Mouse (Mus musculus) heart, adult 9 months (tissue): ENCODE data around the gene Tll1.
A peak's percentile ranks its signal among the peaks of the same experiment; 100 is the strongest.

Experiments used
- DNase-seq, 2 experiments: peaks; one replicate each; pipeline ENCODE4 v3.0.0; 2022; ENCODE audit warnings: low spot score in 2 of 2

Tll1 gene

DNA sequence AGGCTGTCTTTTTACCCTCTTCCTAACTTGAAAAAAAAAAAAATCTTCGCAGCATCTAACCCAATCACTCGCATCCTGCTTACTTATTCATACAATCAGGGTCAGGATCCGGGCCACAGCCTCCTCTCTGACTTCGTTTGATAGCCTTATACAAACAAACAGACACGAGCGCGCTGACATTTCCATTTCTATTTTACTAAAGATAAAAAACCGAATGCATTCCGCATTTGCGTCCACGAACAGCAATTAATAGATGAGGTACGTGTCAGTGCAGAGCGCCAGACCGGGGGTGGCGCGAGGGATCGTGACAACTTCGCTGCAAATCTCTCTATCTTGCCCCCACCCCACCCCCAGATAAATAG lies at the start of gene Tll1:
Gene Tll1, minus strand, starts transcription at position 248 of the 362 bp plus-strand sequence.
- DNase-seq, result no peak

DNA sequence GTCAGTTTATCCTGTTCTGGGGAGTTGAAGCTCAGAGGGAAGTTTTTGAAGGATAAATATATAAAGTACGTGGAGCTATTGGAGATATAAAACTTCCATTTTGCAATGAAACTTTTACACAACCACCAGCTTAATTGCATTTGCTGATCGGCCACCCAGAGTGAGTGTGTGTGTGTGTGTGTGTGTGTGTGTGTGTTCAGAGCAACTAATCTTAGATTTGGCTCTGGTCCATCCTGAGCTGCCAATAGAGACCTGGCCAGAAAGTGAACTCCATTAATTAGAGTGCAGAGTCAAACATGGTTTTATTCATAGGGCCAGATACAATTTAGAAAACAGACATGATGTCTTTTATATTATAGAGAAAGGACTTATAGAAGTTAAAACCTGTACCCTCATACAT lies 32.6 kb upstream of the Tll1 start:
- no peak for DNase-seq

DNA sequence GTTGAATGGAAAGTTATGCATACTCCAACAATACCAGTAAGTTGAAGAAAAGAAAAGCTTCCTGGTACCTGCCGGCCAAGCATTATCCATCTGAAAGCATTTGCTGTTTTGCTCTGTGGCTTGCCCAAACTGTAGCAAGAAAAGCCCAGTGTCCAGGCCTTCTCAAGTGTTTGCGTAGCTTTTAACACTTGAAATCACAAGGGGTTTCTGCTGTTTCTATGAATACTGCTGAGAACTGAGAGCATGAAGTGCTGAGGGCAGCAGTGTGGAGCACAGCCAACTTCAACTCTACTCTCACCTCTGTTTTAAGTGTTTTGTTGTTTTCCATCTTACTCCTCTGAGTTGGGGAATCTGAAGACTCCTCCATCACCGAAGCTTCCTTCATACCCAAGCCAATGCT lies 15.5 kb upstream of the Tll1 start:
- DNase-seq, result no peak

DNA sequence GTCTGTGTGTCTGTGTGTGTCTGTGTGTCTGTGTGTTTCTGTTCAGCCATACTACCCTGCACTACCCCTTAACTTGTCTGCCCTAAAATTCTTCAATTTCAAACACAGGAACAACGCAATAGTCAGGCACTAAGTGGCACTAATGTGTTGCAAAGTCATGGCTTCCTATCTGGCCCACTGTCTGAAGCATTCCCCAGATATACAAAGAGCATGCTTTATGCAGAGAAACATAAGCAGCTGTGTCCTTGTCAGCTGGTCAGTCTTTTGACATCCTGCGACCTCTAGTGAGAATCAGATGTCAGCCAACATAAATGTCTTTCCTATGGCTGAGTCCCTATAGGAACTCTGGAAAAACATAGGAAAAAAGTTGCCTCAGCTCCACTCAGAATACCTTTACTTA lies 11.6 kb upstream of the Tll1 start:
- DNase-seq, result no peak

DNA sequence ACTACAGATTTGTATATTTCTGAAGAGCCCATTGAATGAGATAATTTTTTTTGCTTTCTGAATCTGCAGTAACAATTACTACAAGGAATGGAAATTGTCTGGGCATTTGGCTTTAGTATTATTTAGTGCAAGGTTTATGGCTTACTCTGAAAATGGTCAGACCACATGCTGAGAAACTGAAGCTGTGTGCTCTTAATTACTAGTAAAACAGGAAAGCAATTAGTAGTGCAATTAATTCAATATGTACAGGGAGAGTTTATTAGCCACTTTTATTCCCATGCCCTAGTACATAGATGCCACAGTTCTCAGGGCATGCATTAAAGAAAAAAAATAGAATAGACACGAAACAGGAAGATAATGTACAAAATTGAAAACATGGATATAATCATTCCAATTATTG lies 10.2 kb upstream of the Tll1 start:
- DNase-seq, result no peak

DNA sequence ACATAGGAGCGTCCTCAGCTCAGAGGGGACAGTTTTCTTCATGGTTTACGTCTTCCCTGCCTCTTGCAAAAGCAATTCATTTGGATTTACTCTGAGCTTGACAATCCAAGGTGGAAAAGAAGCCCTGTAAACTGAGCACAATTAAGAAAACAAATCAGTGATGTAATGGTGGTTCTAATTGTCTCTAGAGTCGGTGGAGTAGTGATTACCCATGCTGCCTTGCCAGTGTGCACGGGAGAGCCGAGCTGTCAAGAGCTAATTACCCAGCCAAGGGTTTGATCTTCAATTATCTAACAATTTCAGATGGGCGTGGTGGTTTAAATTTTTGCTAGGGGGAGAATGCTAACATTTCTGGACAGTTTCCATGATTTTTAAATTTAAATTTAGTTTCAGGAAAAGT lies 9.3 kb upstream of the Tll1 start:
- DNase-seq, result no peak

DNA sequence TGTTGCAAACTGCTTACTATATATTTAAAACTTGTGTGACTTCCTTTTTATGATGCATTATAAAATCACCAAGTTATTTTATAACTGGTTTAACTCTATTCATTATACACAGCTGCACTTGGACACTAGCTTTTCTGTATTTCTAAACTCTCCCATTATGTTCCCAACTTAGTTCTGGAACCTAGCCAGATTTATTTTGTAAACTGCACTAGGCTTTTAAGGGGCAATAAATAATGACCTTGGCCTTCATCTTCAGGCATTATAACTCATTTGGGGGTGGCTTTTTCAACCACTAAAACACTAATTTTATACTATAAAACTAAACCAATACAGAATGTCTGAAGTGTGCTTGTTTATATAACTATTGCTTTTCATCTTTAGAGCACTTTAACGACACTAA lies 8.8 kb upstream of the Tll1 start:
- no peak for DNase-seq

DNA sequence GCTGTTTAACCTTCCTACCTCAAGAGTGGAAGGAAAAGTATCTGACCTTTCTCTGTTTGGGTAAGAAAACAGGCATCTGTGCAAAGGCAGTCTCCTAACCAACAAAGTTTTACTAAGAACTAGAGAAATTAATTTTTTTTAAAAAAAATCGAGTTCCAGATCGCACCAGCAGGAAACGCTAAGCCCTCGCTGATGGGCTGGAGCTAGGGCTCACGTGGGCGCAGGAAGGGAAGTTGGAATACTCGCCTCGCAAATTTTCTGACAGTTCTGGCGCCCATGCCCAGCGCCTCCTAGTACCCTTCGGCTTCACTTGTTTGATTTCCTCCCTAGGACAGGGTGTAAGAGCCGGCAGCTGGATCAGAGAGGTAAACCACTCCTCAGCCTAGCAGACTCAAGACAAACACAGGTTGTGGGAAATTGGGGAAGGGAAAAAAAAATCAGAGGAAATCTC lies 365 bp upstream of the Tll1 start:
- DNase-seq, result peak in 1 of 2 experiments; percentile 8

DNA sequence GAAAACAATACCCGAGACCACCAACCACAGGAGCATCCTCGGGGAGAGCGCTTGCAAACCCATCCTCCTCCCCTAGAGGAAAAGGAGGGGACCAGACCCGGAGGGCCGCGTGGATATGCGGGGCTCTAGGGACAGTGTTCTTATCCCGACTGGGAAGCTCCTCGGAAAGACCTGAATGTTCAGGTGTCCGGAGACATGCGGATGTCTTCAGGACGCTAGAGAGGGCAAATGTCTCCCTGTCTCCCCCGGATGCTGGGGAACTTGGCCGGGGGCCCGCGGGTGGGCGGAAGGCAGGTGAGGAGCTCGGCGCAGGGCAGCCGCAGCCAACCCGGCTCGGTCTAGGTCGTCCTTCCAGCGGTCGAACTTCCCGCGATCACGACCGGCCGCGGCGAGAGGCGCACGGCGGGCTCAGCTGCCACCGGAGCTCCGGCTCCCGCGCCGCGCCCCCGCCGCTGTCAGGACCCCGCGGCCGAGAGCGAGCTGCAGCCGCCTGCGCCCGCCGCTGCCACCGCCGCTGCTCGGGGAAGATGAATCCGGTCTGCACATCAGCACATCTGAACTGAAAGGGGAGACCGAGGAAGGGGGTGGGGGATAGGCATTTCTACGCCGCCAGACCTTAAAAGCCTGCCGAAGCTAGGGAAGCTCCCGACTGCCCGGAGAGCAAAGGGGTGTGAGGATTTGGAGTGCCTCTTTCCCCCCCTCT lies 599 bp downstream of the Tll1 start:
- peak in 1 of 2 experiments; percentile 5 for DNase-seq

DNA sequence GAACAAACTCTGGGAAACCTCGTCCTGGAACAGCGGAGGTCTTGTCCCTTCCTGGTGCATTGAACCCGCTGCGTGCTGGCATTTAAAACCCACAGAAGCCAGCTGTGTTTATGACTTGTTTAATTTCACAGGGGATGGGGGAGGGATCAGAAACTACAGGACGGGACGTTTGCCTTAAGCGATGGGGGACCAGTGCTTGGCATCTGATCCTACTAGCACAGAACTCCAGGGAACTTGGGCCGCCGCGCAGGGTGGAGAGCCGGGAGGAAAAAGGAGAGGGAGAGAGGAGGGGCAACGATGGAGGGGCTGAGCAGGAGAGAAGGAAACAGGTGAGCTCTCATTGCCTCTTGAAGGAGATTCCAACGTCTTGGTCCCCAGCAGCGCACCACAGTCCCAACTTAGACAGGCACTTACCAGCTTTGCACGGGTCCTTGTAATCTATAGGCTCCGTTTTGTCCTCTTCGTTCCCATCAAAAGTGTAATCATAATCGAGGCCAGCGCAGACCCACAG lies 1.2 kb downstream of the Tll1 start:
- DNase-seq, result no peak

DNA sequence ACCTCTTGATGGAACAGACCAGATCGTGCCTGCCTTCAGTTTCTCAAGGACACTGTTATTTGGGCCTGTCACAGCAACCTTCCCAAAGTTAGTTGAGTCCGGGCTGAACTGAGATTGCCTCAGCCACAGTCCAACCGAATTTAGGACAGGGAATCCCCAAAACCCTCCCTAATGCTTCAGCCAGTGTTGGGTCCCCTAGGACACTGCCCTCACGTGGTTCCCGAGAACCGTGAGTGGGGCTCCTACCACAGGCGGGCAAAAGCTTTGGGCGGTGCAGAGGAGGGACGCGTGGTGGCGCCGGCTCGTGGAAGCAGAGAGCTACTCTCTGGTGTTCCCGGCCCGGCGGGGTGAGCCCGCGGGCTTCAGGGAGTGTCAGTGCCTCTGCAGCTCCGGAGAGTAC lies 1.9 kb downstream of the Tll1 start:
- peak; percentile 37 to 43 for DNase-seq

DNA sequence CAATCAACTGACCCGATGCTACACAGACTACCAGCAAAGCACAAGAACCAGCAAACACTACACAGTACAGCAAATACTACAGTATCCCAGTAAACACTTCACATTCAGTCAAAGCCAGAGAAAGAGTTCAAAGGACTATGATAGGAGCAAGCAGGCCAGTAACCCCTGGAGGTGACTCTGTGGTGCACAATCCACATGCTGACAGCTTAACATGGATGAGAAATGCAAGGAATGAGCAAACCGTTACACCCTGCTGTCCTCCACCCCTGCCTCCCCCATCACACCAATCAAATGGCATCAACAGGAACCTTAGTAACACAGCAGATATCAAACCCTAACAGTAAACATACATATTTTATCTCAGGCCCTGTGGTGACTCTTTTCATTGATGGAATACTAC lies 7.7 kb downstream of the Tll1 start:
- DNase-seq, result no peak

DNA sequence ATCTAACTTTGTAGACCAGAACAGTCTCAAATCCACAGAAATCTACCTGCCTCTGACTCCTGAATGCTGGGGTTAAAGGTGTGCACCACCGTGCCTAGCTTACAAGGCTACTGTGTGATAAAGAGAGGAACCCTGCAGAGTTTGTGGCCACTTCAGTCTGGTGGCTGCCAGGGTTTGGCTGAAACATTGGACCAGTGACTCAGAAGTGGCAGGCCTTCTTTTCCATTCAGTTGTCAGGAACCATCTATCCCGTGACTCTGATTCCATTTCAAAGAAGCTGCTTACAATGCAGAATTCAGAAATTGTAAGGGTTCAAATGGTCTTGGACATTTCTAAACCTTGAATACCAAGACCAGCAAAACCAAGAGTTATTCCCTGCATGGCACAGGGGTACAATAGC lies 12.7 kb downstream of the Tll1 start:
- DNase-seq, result no peak

DNA sequence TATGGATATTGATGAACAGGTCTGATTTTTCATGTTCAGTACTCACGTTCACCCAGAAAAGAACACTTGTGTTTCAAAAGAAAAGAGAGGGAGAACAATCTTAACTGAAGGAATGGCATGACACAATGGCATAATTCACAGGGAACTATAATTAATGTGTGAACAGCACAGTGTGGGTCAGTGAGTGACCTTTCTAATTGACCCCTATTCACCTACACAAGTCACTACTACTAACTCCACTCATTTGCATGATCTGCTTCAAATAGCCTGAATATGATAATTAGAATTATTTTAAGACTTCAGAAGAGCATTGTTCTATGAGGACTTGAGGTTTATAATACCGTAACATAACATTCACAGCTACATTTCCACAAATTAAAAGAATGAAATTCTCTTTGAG lies 18.2 kb downstream of the Tll1 start:
- DNase-seq, result no peak

DNA sequence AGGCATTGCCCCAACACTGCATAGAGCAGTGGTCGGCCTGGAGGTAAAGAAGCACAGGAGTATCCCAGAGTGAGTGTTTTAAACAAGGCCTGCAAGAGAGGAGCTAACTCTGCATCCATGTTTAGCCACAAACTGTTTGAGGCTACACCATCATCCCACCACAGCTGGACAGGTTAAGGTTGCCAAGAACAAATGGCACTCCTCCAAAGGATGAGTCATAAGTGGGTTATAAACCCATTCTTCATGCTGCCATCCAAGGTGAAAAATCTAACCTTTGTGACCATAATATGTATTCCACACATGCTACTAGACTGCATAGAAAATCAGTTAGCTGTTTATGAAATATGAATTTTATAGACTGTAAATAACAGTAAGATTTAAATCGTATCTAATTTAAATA lies 29.1 kb downstream of the Tll1 start:
- DNase-seq, result no peak

DNA sequence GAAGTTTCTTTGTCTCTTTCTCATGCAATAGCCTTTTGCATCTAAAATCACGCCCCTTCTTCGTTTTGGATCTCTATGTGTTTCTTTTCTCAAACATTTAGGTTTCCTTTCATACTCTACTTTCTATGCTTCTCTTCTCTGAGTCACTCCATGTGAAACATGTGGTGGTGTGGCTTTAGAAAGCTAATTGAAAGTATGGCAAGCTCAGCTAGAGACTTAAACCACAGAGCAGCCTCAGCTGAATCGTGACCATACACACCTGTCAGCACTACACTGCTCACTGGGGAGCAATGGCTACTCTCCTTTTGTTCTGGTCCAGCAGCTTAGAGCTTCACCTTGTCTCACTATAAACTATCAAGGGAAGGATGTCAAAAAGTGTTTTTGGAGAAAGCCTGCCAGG lies 31.2 kb downstream of the Tll1 start:
- no peak for DNase-seq

DNA sequence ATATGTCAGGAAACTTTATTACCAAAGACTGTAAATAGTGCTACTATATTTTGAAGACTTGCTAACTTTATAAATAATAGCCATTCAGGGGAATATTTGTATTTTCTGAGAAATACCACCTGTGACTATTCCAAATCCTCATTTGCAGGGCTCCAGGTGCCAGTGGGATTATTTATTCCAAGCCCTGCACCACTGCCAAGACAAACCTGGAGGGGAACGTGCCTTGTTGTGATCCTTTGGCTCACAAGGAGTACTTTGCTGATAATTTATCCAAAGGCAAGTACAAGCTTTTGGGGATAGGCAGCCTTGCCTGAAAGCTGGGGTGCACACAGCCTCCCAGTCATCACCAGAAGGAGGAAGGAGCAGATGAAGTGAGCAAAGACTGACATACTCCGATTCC lies 32.3 kb downstream of the Tll1 start:
- DNase-seq, result no peak

DNA sequence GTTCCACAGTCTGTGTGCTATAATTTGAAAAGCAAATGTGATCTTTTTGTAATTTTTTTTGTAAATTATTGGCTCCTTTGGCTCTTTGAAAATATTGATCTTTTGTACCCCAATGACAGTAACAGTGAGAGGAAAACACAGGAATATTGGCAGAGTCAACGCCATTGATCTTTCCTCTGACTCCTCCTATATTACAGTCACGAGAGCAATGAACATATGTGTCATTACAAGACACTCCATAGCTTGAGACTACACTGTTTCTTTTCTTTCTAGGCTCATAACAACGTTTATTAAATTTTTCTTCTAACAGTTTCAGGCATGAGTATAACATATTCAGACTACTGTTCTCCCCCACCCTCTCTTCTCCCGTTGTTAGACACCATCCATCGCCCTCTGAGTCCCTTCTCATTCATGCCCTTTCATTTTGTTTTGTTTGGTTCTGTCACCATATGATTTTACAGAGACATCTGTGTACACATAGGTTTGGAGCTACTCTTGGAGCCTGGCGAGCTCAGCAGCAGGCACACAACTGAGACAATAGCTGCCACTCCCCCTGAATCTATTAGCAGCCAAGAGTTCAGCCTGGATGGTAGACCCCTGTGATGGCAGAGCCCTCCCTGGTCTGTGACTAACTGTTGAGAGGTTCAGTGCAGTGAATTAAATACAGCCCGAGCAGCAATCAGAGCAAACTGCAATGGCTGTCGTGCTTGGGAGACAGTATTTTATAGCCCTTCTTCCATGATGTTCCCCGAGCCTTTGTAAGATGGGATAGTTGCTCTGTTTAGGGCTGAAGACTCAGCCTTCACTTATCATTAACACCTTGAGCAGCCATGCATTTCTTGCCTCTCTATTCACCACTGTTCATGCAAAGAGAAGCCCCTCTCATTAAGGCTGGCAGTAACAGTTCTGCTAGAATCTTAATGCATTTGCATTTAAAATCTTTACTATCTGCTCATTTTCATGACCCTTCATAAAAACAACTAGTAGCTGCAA lies 52.9 kb downstream of the Tll1 start:
- DNase-seq, result no peak

DNA sequence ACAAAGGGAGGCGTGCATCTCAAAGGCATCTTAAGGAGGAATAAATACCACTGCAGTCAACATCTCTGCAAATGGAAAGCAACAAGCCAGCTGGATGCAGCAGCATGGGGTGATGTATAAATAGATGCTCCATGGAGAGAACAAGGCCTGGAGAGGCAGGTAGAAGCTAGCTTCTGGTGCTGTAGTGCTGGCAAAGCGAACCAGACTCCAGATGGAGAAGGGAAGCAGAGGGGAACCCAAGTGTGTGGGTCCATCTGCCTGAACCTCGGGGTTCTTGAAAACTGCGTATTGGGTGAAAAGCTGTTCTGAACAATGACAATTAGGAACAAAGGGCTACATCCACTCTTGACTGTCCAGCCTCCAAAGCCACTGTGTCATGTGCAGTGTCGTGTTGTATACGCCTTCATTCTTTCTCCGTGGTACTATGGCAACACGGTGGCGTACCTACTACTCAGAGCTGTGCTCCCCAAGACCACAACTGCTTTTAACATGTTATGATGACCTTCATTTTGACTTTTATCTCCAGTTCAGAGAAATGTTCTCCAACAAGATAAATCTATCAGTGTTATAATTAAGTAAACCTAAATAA lies 53.8 kb downstream of the Tll1 start:
- DNase-seq, result no peak

DNA sequence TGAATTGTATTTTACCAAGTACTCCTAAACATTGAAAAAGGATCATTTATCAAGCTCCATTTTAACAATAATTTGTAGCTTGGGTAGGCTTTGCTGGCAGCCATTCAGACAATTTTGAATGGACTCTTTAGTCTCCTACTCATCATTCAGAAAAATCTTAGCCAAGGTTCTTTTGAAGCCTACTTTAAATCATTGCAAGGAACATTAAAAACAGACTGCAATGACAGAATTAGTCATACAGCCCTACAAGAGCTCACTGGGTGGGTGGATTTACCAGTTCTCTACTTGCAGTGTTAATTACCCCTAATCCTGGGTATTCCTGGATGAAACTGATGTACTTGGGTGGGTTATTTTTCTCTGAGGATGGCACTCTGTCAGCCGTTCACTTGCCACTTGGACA lies 69.5 kb downstream of the Tll1 start:
- no peak for DNase-seq

DNA sequence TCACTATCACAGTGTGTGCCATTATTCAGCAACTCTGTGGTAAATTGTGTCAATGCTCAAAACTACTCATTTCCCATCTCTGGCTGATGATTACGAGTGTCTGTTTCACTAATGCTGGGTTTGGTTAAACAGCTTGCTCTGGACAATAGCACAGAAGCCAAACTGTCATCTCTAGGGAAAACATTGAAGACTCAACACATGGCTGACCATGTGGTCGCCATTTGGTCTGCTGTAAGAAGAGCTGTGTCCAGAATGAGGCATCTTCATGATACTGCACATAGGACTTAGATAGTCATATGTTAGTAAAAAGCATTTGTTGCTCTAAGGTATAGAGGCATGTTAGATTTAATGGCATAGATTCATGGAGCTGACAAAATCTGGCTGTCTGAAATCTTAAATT lies 98.9 kb downstream of the Tll1 start:
- no peak for DNase-seq

DNA sequence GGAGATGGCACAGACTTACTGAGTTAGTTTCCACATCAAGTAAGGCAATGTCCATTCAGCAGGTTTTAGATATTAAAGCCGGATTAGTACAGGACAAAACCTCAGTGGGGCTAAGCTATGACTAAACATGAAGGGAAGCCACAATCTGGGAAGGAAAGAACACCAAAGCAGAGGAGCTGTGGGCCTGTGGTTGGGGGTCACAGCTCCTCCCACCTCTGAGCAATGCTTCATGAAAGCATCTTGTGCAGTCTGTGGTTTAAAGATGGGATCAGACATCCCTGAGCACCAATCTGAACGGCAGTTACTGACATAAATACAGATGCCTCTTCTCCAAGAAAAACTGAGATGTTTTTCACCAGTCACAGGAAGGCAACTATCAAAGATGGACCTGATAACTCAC lies 132.7 kb downstream of the Tll1 start:
- DNase-seq, result no peak

DNA sequence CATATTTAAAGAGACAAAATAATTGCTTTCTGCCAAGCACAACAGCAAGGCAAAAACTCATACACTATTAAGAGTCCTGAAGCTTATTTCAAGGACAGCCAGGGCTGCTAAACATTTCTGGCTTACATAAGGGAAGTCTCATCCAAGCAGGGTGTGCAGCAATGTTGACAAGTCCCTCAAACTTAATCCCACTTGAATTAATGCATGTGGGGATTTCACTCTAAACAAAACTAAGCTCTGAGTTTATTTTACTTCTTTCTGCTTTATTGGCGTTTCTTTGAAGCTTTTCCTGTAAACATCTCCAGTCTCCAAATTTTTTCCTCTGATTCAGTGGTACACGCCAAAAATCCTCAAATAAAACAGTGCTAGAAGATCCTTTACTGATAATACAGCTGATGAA lies 146.2 kb downstream of the Tll1 start:
- DNase-seq, result no peak
